Mouse (Mus musculus): ENCODE data around the gene Irgq. TPM values are rescaled to one million over a fixed set of nuclear protein-coding genes. Genes with fewer than 3 reads are reported as not detected.

The Irgq gene
- polyA plus RNA-seq, 1 experiment from 2014 or later, result 8.4 TPM

- Histone ChIP-seq H3K27ac (no peak overlapping the region), H3K36me3 (peaks cover 95% of the 10 kb centered on the region), H3K4me1 (no peaks in the 10 kb centered on the region), H3K9me3 (replicated peaks) (no peaks in the 10 kb centered on the region), H3K4me3 (no peak overlapping the region), H3K27me3 (ENCODE audit: low read depth, poor library complexity, severe bottlenecking) (no peaks in the 10 kb centered on the region)
- 62% methylated on average over 6 of the region's 6 CpGs for WGBS
- peak; percentile 73 for DNase-seq (ENCODE audit: low spot score)
Observed at GRCm38 (mm10) chr7:24564607-24565265, 34.2 kb downstream of the Irgq start.

- DNase-seq (ENCODE audit: low spot score), result no peak
- no peaks in the 10 kb centered on the region for H3K4me1 ChIP-seq
- no peaks in the 10 kb centered on the region for H3K27me3 ChIP-seq (ENCODE audit: low read depth, poor library complexity, severe bottlenecking)
- H3K27ac ChIP-seq, result no peak overlapping the region
- 93% methylated on average over 11 of the region's 11 CpGs for WGBS
- no peaks in the 10 kb centered on the region for H3K9me3 ChIP-seq (replicated peaks)
- no peak overlapping the region for H3K4me3 ChIP-seq
- peaks cover 95% of the 10 kb centered on the region for H3K36me3 ChIP-seq
Observed at GRCm38 (mm10) chr7:24565627-24566026, 35.1 kb downstream of the Irgq start.

- WGBS, result 93% methylated on average over 9 of the region's 9 CpGs
Observed at GRCm38 (mm10) chr7:24566206-24566605, 35.7 kb downstream of the Irgq start.

GRCm38 (mm10) chr7:24568512-24568911 lies 38.0 kb downstream of the Irgq start:
- 94% methylated on average over 4 of the region's 4 CpGs for WGBS

More at GRCm38 (mm10) chr7:24566206-24566605, 35.7 kb downstream of the Irgq start:
- Histone ChIP-seq H3K4me3 (no peak overlapping the region), H3K36me3 (peaks cover 95% of the 10 kb centered on the region), H3K27me3 (ENCODE audit: low read depth, poor library complexity, severe bottlenecking) (no peaks in the 10 kb centered on the region), H3K4me1 (no peaks in the 10 kb centered on the region), H3K27ac (no peak overlapping the region), H3K9me3 (replicated peaks) (no peaks in the 10 kb centered on the region)
- no peak for DNase-seq (ENCODE audit: low spot score)

GRCm38 (mm10) chr7:24571071-24571470 lies 40.6 kb downstream of the Irgq start:
- Histone ChIP-seq H3K4me3 (no peak overlapping the region), H3K27ac (no peak overlapping the region), H3K9me3 (replicated peaks) (no peaks in the 10 kb centered on the region), H3K27me3 (ENCODE audit: low read depth, poor library complexity, severe bottlenecking) (no peaks in the 10 kb centered on the region), H3K36me3 (peaks cover 77% of the 10 kb centered on the region), H3K4me1 (peaks cover 3% of the 10 kb centered on the region; the same call in 1 of the 2 replicates)
- WGBS, result 86% methylated on average over 4 of the region's 4 CpGs
- DNase-seq (ENCODE audit: low spot score), result no peak

More at GRCm38 (mm10) chr7:24568512-24568911, 38.0 kb downstream of the Irgq start:
- Histone ChIP-seq H3K4me3 (no peak overlapping the region), H3K4me1 (peaks cover 2% of the 10 kb centered on the region; the same call in 1 of the 2 replicates), H3K27me3 (ENCODE audit: low read depth, poor library complexity, severe bottlenecking) (no peaks in the 10 kb centered on the region), H3K27ac (no peak overlapping the region), H3K9me3 (replicated peaks) (no peaks in the 10 kb centered on the region), H3K36me3 (peaks cover 95% of the 10 kb centered on the region)
- DNase-seq (ENCODE audit: low spot score), result no peak

GRCm38 (mm10) chr7:24572455-24572854 lies 42.0 kb downstream of the Irgq start:
- Histone ChIP-seq H3K36me3 (peaks cover 63% of the 10 kb centered on the region), H3K27ac (no peak overlapping the region)
- WGBS, result 58% methylated on average over 5 of the region's 5 CpGs

GRCm38 (mm10) chr7:24574224-24574796 lies 43.8 kb downstream of the Irgq start:
- DNase-seq (ENCODE audit: low spot score), result no peak
- H3K9me3 ChIP-seq (replicated peaks), result no peaks in the 10 kb centered on the region
- WGBS, result 61% methylated on average over 12 of the region's 12 CpGs
- H3K27me3 ChIP-seq (ENCODE audit: low read depth, poor library complexity, severe bottlenecking), result no peaks in the 10 kb centered on the region
- peaks cover 3% of the 10 kb centered on the region; the same call in 1 of the 2 replicates for H3K4me1 ChIP-seq
- no peak overlapping the region for H3K4me3 ChIP-seq
- no peak overlapping the region for H3K27ac ChIP-seq
- peaks cover 46% of the 10 kb centered on the region for H3K36me3 ChIP-seq

More at GRCm38 (mm10) chr7:24572455-24572854, 42.0 kb downstream of the Irgq start:
- no peak overlapping the region for H3K4me3 ChIP-seq
- H3K27me3 ChIP-seq (ENCODE audit: low read depth, poor library complexity, severe bottlenecking), result no peaks in the 10 kb centered on the region
- no peak for DNase-seq (ENCODE audit: low spot score)
- no peaks in the 10 kb centered on the region for H3K9me3 ChIP-seq (replicated peaks)
- H3K4me1 ChIP-seq, result peaks cover 3% of the 10 kb centered on the region; the same call in 1 of the 2 replicates

- no peak for DNase-seq (ENCODE audit: low spot score)
- peaks cover 3% of the 10 kb centered on the region; the same call in 1 of the 2 replicates for H3K4me1 ChIP-seq
- H3K9me3 ChIP-seq (replicated peaks), result no peaks in the 10 kb centered on the region
- H3K36me3 ChIP-seq, result peaks cover 12% of the 10 kb centered on the region
- no peak overlapping the region for H3K4me3 ChIP-seq
- WGBS, result 95% methylated on average over 10 of the region's 10 CpGs
- H3K27me3 ChIP-seq (ENCODE audit: low read depth, poor library complexity, severe bottlenecking), result no peaks in the 10 kb centered on the region
- H3K27ac ChIP-seq, result no peak overlapping the region
Observed at GRCm38 (mm10) chr7:24577811-24578210, 47.3 kb downstream of the Irgq start.

- peaks cover 44% of the 10 kb centered on the region for H3K27me3 ChIP-seq (ENCODE audit: low read depth, poor library complexity, severe bottlenecking)
- WGBS, result 93% methylated on average over 6 of the region's 6 CpGs
- no peaks in the 10 kb centered on the region for H3K9me3 ChIP-seq (replicated peaks)
- H3K4me3 ChIP-seq, result no peak overlapping the region
- H3K36me3 ChIP-seq, result no peaks in the 10 kb centered on the region
- DNase-seq (ENCODE audit: low spot score), result no peak
- H3K4me1 ChIP-seq, result peaks cover 10% of the 10 kb centered on the region
- H3K27ac ChIP-seq, result no peak overlapping the region
Observed at GRCm38 (mm10) chr7:24584876-24585275, 54.4 kb downstream of the Irgq start.

- peaks cover 44% of the 10 kb centered on the region for H3K27me3 ChIP-seq (ENCODE audit: low read depth, poor library complexity, severe bottlenecking)
- no peaks in the 10 kb centered on the region for H3K9me3 ChIP-seq (replicated peaks)
- 39% methylated on average over 16 of the region's 16 CpGs for WGBS
- H3K27ac ChIP-seq, result no peak overlapping the region; the same call in 1 of the 2 replicates
- H3K4me3 ChIP-seq, result 0 out of 2 replicates have a peak overlapping the region, but pooled peaks have one; percentile 13
- peaks cover 10% of the 10 kb centered on the region for H3K4me1 ChIP-seq
- no peaks in the 10 kb centered on the region for H3K36me3 ChIP-seq
- no peak for DNase-seq (ENCODE audit: low spot score)
Observed at GRCm38 (mm10) chr7:24585995-24586394, 55.5 kb downstream of the Irgq start.

GRCm38 (mm10) chr7:24586828-24587227 lies 56.3 kb downstream of the Irgq start:
- 6% methylated on average over 8 of the region's 8 CpGs for WGBS
- Histone ChIP-seq H3K27ac (peak overlapping the region; percentile 77), H3K9me3 (replicated peaks) (no peaks in the 10 kb centered on the region)

GRCm38 (mm10) chr7:24587330-24588105 lies 57.0 kb downstream of the Irgq start, which contains the start of the genes Ethe1 and Zfp575:
Gene Ethe1 (plus strand): TSS chr7:24587543.
Gene Zfp575 (minus strand): TSS chr7:24587641.
- 7% methylated on average over 30 of the region's 30 CpGs for WGBS
- no peaks in the 10 kb centered on the region for H3K36me3 ChIP-seq
- H3K4me1 ChIP-seq, result peaks cover 10% of the 10 kb centered on the region
- peak within 1 kb of the TSS; percentile 77 for H3K27ac ChIP-seq
- H3K9me3 ChIP-seq (replicated peaks), result no peaks in the 10 kb centered on the region
- DNase-seq (ENCODE audit: low spot score), result peak; percentile 87
- H3K4me3 ChIP-seq, result peak within 1 kb of the TSS; percentile 56
- peaks cover 44% of the 10 kb centered on the region for H3K27me3 ChIP-seq (ENCODE audit: low read depth, poor library complexity, severe bottlenecking)

More at GRCm38 (mm10) chr7:24586828-24587227, 56.3 kb downstream of the Irgq start:
- peaks cover 10% of the 10 kb centered on the region for H3K4me1 ChIP-seq
- no peaks in the 10 kb centered on the region for H3K36me3 ChIP-seq
- DNase-seq (ENCODE audit: low spot score), result peak; percentile 44
- H3K27me3 ChIP-seq (ENCODE audit: low read depth, poor library complexity, severe bottlenecking), result peaks cover 44% of the 10 kb centered on the region
- peak overlapping the region; percentile 56 for H3K4me3 ChIP-seq
